Mouse (Mus musculus): ENCODE measurements around the gene Rnf41. TPM values are rescaled to one million over a fixed set of nuclear protein-coding genes. Genes with fewer than 3 reads are reported as not detected.

Rnf41 gene
- polyA plus RNA-seq, 1 experiment from 2014 or later: 42.7 TPM

DNA sequence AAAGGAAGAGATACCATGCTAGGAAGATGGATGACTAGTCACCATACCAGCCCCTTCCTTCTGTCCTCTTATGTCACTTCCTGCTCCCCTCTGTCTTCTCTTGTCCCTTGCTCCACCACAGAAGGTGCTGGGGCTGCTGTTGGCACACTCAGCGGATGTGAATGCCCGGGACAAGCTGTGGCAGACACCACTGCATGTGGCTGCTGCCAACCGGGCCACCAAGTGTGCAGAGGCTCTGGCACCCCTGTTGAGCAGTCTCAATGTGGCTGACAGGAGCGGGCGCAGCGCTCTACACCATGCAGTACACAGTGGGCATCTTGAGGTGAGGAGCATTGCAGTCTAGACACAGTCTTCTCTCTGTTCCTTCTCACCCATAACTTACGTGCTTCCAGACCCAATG is 32.2 kb upstream of the Rnf41 start:
- H3K9me3 ChIP-seq (ENCODE audit: control insufficient read depth, low read length): no peaks in the 10 kb centered on the region
- H3K36me3 ChIP-seq (ENCODE audit: control insufficient read depth, insufficient read depth, low read length): peaks cover 51% of the 10 kb centered on the region
- ATAC-seq (ENCODE audit: low read depth): no peak
- no peak overlapping the region for H3K27ac ChIP-seq (ENCODE audit: low read length)
- peak overlapping the region; percentile 28; the same call in 1 of the 2 replicates for H3K9ac ChIP-seq (ENCODE audit: low read length)
- H3K4me3 ChIP-seq (ENCODE audit: low read length): no peak overlapping the region
- 94% methylated on average over 7 of the region's 7 CpGs for WGBS
- no peak overlapping the region for H3K4me2 ChIP-seq (ENCODE audit: low read depth, low read length)
- no peaks in the 10 kb centered on the region for H3K27me3 ChIP-seq (ENCODE audit: control insufficient read depth, insufficient read depth, low read depth, low read length)
- peaks cover 19% of the 10 kb centered on the region for H3K4me1 ChIP-seq (replicated peaks; ENCODE audit: control insufficient read depth, insufficient read depth, low read length)

DNA sequence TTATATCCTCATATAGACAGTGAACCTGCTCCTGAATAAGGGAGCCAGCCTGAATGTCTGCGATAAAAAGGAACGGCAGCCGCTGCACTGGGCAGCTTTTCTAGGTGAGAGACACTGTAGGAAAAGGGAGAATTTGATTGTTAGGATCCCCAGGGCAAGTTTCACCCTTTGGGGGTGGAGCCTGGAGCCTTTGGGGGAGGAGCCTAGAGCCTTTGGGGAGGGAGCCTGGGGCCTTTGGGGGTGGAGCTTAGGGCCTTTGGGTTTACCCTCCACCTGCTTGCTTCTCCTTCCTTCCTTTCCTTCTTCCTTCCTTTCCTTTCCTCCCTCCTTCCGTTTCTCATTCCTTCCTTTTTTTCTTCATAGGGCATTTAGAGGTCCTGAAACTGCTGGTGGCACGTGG is 30.9 kb upstream of the Rnf41 start:
- no peak for ATAC-seq (ENCODE audit: low read depth)
- WGBS: 83% methylated on average over 5 of the region's 5 CpGs

DNA sequence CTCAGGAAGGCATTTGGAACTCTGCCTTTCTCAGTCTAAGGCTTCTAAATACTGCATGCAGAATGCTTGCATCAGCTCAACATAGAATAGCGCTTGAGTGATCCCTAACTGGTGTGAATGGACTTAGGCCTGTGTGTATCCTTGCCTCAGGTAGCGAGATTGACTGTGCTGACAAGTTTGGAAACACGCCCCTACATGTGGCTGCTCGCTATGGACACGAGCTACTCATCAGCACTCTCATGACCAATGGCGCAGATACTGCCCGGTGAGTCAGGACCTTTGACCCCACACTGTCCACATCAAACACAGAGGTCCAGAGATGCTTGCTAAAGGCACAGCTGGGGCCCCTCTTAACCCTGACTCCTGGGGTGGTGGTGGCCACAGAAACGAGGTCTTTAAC is 29.0 kb upstream of the Rnf41 start:
- Histone ChIP-seq H3K27ac (ENCODE audit: low read length) (no peak overlapping the region), H3K4me3 (ENCODE audit: low read length) (no peak overlapping the region), H3K36me3 (ENCODE audit: control insufficient read depth, insufficient read depth, low read length) (peaks cover 77% of the 10 kb centered on the region), H3K4me1 (replicated peaks; ENCODE audit: control insufficient read depth, insufficient read depth, low read length) (peaks cover 13% of the 10 kb centered on the region), H3K9me3 (ENCODE audit: control insufficient read depth, low read length) (no peaks in the 10 kb centered on the region), H3K27me3 (ENCODE audit: control insufficient read depth, insufficient read depth, low read depth, low read length) (no peaks in the 10 kb centered on the region), H3K9ac (ENCODE audit: low read length) (no peak overlapping the region), H3K4me2 (ENCODE audit: low read depth, low read length) (no peak overlapping the region)
- no peak for ATAC-seq (ENCODE audit: low read depth)
- 83% methylated on average over 8 of the region's 8 CpGs for WGBS

More for the DNA sequence above, 30.9 kb upstream of the Rnf41 start:
- Histone ChIP-seq H3K36me3 (ENCODE audit: control insufficient read depth, insufficient read depth, low read length) (peaks cover 59% of the 10 kb centered on the region), H3K4me2 (ENCODE audit: low read depth, low read length) (no peak overlapping the region), H3K4me1 (replicated peaks; ENCODE audit: control insufficient read depth, insufficient read depth, low read length) (peaks cover 19% of the 10 kb centered on the region), H3K27ac (ENCODE audit: low read length) (no peak overlapping the region), H3K27me3 (ENCODE audit: control insufficient read depth, insufficient read depth, low read depth, low read length) (no peaks in the 10 kb centered on the region), H3K4me3 (ENCODE audit: low read length) (no peak overlapping the region), H3K9me3 (ENCODE audit: control insufficient read depth, low read length) (no peaks in the 10 kb centered on the region), H3K9ac (ENCODE audit: low read length) (no peak overlapping the region)

DNA sequence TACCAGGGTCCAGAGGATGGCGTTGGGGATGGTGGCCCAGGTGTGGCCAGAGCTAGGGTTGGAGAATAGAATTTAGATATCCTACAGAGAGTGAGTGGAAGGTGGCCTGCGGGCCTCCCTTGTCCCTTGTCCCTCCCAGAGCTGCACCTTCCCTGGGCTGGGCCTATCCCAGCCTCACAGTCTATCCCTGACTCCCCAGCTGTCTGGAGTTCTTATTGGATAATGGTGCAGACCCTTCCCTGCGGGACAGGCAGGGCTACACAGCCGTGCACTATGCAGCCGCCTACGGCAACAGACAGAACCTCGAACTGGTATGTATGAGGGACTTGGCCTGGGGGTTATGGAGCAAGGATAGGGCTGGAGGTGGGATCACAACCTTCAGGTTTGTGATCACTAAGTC is 25.6 kb upstream of the Rnf41 start:
- 87% methylated on average over 7 of the region's 7 CpGs for WGBS
- H3K4me1 ChIP-seq (replicated peaks; ENCODE audit: control insufficient read depth, insufficient read depth, low read length): no peaks in the 10 kb centered on the region
- no peak overlapping the region for H3K9ac ChIP-seq (ENCODE audit: low read length)
- H3K27ac ChIP-seq (ENCODE audit: low read length): no peak overlapping the region
- H3K27me3 ChIP-seq (ENCODE audit: control insufficient read depth, insufficient read depth, low read depth, low read length): no peaks in the 10 kb centered on the region
- ATAC-seq (ENCODE audit: low read depth): no peak
- peaks cover 86% of the 10 kb centered on the region for H3K36me3 ChIP-seq (ENCODE audit: control insufficient read depth, insufficient read depth, low read length)
- H3K4me3 ChIP-seq (ENCODE audit: low read length): no peak overlapping the region
- H3K9me3 ChIP-seq (ENCODE audit: control insufficient read depth, low read length): no peaks in the 10 kb centered on the region
- no peak overlapping the region for H3K4me2 ChIP-seq (ENCODE audit: low read depth, low read length)

DNA sequence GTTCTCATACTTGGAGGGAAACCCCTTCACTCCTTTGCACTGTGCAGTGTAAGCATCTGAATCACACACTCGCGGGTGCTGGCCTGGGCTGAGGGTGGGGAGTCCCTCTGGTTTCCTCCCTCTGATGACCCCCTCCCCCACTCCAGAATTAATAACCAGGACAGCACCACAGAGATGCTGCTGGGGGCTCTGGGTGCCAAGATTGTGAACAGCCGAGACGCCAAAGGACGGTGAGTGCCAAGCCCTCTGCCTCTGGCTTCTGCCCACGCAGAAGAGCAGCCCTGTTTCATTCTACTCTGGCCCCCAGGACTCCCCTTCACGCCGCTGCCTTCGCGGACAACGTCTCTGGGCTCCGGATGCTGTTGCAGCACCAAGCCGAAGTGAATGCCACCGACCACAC is 22.5 kb upstream of the Rnf41 start:
- no peak overlapping the region for H3K4me2 ChIP-seq (ENCODE audit: low read depth, low read length)
- 89% methylated on average over 14 of the region's 14 CpGs for WGBS
- ATAC-seq (ENCODE audit: low read depth): no peak
- H3K27ac ChIP-seq (ENCODE audit: low read length): no peak overlapping the region
- no peaks in the 10 kb centered on the region for H3K9me3 ChIP-seq (ENCODE audit: control insufficient read depth, low read length)
- H3K9ac ChIP-seq (ENCODE audit: low read length): no peak overlapping the region
- H3K27me3 ChIP-seq (ENCODE audit: control insufficient read depth, insufficient read depth, low read depth, low read length): no peaks in the 10 kb centered on the region
- no peaks in the 10 kb centered on the region for H3K4me1 ChIP-seq (replicated peaks; ENCODE audit: control insufficient read depth, insufficient read depth, low read length)
- H3K4me3 ChIP-seq (ENCODE audit: low read length): no peak overlapping the region
- H3K36me3 ChIP-seq (ENCODE audit: control insufficient read depth, insufficient read depth, low read length): peaks cover 72% of the 10 kb centered on the region

DNA sequence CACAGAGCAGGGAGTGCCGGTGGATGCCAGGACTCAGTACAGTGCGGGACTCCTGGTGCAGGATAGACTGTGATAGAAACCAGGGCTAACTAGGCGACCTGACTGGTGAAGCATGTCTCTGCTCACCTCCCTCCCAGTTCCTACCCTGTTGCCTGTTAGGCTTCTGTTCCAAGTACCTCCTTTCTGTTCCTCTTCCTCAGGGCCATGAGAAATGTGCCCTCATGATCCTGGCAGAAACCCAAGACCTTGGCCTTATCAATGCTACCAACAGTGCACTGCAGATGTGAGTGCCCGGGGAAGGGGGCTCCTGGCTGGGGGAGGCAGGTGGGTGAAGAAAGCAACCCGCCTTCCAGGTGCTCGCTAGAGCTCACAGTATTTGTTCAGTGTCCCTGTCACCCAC is 21.9 kb upstream of the Rnf41 start:
- Histone ChIP-seq H3K4me2 (ENCODE audit: low read depth, low read length) (no peak overlapping the region), H3K27ac (ENCODE audit: low read length) (no peak overlapping the region), H3K27me3 (ENCODE audit: control insufficient read depth, insufficient read depth, low read depth, low read length) (no peaks in the 10 kb centered on the region), H3K4me3 (ENCODE audit: low read length) (no peak overlapping the region), H3K4me1 (replicated peaks; ENCODE audit: control insufficient read depth, insufficient read depth, low read length) (no peaks in the 10 kb centered on the region), H3K36me3 (ENCODE audit: control insufficient read depth, insufficient read depth, low read length) (peaks cover 67% of the 10 kb centered on the region), H3K9ac (ENCODE audit: low read length) (no peak overlapping the region), H3K9me3 (ENCODE audit: control insufficient read depth, low read length) (no peaks in the 10 kb centered on the region)
- no peak for ATAC-seq (ENCODE audit: low read depth)
- 76% methylated on average over 6 of the region's 6 CpGs for WGBS

DNA sequence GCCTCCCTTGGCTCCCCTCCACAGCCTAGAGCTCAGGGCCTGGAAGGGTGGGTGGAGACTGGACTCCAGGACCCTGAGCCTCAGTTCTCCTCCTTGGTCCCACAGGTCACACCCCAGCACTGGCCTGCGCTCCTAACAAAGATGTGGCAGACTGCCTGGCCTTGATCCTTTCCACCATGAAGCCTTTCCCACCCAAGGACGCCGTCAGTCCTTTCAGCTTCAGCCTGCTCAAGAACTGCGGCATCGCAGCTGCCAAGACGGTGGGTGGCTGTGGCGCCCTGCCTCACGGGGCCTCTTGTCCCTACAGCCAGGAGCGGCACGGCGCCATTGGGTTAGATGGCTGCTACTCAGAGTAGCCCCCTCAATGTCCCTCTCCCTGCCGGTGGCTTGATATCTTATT is 21.1 kb upstream of the Rnf41 start:
- Histone ChIP-seq H3K4me3 (ENCODE audit: low read length) (no peak overlapping the region), H3K27me3 (ENCODE audit: control insufficient read depth, insufficient read depth, low read depth, low read length) (no peaks in the 10 kb centered on the region), H3K36me3 (ENCODE audit: control insufficient read depth, insufficient read depth, low read length) (peaks cover 62% of the 10 kb centered on the region), H3K4me2 (ENCODE audit: low read depth, low read length) (no peak overlapping the region), H3K4me1 (replicated peaks; ENCODE audit: control insufficient read depth, insufficient read depth, low read length) (no peaks in the 10 kb centered on the region), H3K27ac (ENCODE audit: low read length) (no peak overlapping the region), H3K9me3 (ENCODE audit: control insufficient read depth, low read length) (no peaks in the 10 kb centered on the region), H3K9ac (ENCODE audit: low read length) (no peak overlapping the region)
- 84% methylated on average over 12 of the region's 12 CpGs for WGBS
- ATAC-seq (ENCODE audit: low read depth): no peak

DNA sequence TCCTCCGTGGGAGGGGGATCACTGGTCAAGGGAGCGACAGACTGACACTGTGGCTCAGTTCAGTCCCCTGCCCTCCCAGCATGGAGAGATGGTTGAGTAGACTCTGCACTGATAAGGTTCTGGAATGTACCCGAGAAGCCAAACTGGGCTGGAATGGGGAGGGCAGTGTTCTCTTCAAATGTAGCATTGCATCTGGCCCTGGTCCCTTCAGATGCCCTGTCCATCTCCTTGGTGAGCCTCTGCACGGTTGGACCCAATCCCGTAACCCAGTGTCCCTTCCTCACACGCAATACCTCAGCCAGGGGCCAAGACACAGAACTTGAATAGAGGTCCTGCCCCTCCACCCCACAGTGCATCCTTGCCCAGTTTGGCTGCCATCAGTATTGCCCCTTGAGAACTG is 19.6 kb upstream of the Rnf41 start:
- Histone ChIP-seq H3K4me1 (replicated peaks; ENCODE audit: control insufficient read depth, insufficient read depth, low read length) (no peaks in the 10 kb centered on the region), H3K9ac (ENCODE audit: low read length) (no peak overlapping the region), H3K27me3 (ENCODE audit: control insufficient read depth, insufficient read depth, low read depth, low read length) (no peaks in the 10 kb centered on the region), H3K36me3 (ENCODE audit: control insufficient read depth, insufficient read depth, low read length) (peaks cover 51% of the 10 kb centered on the region), H3K9me3 (ENCODE audit: control insufficient read depth, low read length) (no peaks in the 10 kb centered on the region), H3K4me3 (ENCODE audit: low read length) (no peak overlapping the region), H3K27ac (ENCODE audit: low read length) (no peak overlapping the region), H3K4me2 (ENCODE audit: low read depth, low read length) (no peak overlapping the region)
- WGBS: 65% methylated on average over 6 of the region's 6 CpGs
- no peak for ATAC-seq (ENCODE audit: low read depth)

DNA sequence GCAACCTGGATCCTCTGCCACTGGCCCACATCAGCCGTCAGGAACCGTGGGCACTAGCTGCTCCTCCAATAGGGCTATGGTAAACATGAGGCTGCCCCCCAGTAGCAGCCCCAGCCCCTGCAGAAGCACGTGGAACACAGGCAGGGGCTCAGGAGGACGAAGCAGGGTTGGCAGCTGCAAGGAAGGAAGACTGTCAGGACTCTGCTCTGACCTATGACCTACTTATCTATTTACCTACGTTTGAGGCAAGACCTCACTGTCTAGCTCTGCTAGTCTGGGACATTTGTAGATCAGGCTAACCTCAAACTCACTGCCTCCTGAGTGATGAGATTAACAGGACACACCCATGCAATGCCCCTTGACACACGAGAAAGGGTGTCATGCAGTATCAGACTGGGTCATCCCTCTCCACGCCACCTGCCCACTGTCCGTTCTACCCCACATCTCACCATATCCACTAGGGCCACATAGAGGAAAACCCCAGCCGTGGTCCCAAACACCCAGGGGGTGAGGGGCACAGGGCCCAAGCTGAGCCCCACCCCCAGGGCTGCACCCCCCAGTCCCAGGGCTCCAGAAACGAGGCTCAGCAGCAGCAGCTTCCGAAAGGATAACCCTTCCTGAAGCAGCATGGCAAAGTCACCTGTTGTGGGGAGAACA is 15.3 kb upstream of the Rnf41 start:
- no peak for ATAC-seq (ENCODE audit: low read depth)
- Histone ChIP-seq H3K27me3 (ENCODE audit: control insufficient read depth, insufficient read depth, low read depth, low read length) (no peaks in the 10 kb centered on the region), H3K9ac (ENCODE audit: low read length) (no peak overlapping the region), H3K9me3 (ENCODE audit: control insufficient read depth, low read length) (no peaks in the 10 kb centered on the region), H3K4me3 (ENCODE audit: low read length) (no peak overlapping the region), H3K36me3 (ENCODE audit: control insufficient read depth, insufficient read depth, low read length) (peaks cover 11% of the 10 kb centered on the region), H3K4me2 (ENCODE audit: low read depth, low read length) (no peak overlapping the region), H3K4me1 (replicated peaks; ENCODE audit: control insufficient read depth, insufficient read depth, low read length) (no peaks in the 10 kb centered on the region), H3K27ac (ENCODE audit: low read length) (no peak overlapping the region)
- WGBS: 53% methylated on average over 11 of the region's 11 CpGs
